Mouse (Mus musculus): ENCODE measurements at regions not wholly inside any gene's neighbourhood (a gene's known extent, or its start where the extent isn't known, plus 50 kb on each side); places are given as distances from the start of the nearest gene placed in this dataset.

DNA sequence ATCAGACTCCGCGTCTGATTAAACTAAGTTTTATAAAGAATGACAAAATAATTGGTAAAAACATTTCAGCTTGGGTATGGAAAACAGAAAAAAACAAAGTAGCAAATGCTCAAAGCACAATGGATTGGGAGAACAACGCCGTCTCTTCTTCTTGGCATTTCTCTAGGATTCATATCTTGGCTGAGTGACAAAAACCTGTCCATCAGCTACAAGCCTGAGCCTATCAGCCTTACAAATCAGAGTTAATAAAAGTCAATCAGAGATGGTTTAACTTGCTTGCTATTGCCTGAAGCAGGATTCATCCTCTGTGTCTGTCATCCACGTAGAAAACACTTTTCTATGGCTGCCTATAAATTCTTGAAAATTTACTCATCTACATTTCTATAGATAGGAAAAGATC, 206.2 kb upstream of the BC052040 start:
- Histone ChIP-seq H3K36me3 (ENCODE audit: control insufficient read depth, insufficient read depth, low read length) (no peaks in the 10 kb centered on the region), H3K4me1 (ENCODE audit: control insufficient read depth, insufficient read depth, low read length) (no peaks in the 10 kb centered on the region), H3K27ac (ENCODE audit: control insufficient read depth, insufficient read depth, low read depth, low read length) (no peak overlapping the region), H3K4me3 (ENCODE audit: control insufficient read depth, low read depth, low read length) (no peak overlapping the region), H3K27me3 (ENCODE audit: control insufficient read depth, insufficient read depth, low read length) (no peaks in the 10 kb centered on the region)
- TF ChIP-seq CTCF (IDR thresholded peaks at IDR 0.05; ENCODE audit: control insufficient read depth, insufficient read depth, insufficient replicate concordance, low read depth, low read length) (no peak), POLR2A (IDR thresholded peaks at IDR 0.05; ENCODE audit: control insufficient read depth, low read depth, low read length) (no peak)

DNA sequence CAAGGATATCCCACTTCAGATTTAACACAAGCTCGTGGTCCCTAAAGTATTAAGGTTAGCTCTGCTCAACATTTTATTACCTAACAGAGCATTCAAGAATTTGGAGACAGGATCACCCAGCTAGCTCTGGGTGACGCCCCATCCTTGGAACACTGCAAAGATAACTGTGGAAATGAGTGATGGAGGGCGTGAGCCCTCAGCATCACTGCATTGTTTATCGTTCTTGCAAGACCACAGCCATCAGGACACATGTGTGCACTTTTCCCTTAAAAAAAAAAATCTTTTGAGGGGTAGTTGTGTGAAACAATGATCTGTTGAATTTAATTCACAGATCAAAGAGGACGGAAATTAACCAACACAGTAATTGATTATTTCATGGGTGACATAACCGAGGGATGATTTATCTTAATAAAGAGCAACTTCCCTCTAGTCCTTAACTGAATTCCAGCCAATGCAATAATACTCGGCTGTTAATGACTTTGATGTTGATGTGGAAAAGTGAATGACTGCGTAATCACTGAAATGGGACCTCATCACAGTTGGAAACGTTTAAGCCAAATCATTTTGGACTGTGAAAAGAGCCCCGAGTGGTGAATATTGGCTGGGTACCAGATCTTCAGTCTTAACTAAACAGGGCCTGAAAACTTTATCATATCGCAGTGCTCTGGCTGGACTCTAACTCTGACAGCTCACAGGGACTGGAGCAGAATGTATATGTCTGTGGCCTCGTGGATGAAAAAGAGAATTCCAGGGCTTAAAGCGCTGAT, 196.9 kb upstream of the BC052040 start:
- Histone ChIP-seq H3K27me3 (ENCODE audit: control insufficient read depth, insufficient read depth, low read length) (no peaks in the 10 kb centered on the region), H3K4me1 (ENCODE audit: control insufficient read depth, insufficient read depth, low read length) (no peaks in the 10 kb centered on the region), H3K36me3 (ENCODE audit: control insufficient read depth, insufficient read depth, low read length) (no peaks in the 10 kb centered on the region), H3K27ac (ENCODE audit: control insufficient read depth, insufficient read depth, low read depth, low read length) (no peak overlapping the region), H3K4me3 (ENCODE audit: control insufficient read depth, low read depth, low read length) (no peak overlapping the region)
- TF ChIP-seq CTCF (IDR thresholded peaks at IDR 0.05; ENCODE audit: control insufficient read depth, insufficient read depth, insufficient replicate concordance, low read depth, low read length) = no peak
- TF ChIP-seq POLR2A (IDR thresholded peaks at IDR 0.05; ENCODE audit: control insufficient read depth, low read depth, low read length) = no peak

DNA sequence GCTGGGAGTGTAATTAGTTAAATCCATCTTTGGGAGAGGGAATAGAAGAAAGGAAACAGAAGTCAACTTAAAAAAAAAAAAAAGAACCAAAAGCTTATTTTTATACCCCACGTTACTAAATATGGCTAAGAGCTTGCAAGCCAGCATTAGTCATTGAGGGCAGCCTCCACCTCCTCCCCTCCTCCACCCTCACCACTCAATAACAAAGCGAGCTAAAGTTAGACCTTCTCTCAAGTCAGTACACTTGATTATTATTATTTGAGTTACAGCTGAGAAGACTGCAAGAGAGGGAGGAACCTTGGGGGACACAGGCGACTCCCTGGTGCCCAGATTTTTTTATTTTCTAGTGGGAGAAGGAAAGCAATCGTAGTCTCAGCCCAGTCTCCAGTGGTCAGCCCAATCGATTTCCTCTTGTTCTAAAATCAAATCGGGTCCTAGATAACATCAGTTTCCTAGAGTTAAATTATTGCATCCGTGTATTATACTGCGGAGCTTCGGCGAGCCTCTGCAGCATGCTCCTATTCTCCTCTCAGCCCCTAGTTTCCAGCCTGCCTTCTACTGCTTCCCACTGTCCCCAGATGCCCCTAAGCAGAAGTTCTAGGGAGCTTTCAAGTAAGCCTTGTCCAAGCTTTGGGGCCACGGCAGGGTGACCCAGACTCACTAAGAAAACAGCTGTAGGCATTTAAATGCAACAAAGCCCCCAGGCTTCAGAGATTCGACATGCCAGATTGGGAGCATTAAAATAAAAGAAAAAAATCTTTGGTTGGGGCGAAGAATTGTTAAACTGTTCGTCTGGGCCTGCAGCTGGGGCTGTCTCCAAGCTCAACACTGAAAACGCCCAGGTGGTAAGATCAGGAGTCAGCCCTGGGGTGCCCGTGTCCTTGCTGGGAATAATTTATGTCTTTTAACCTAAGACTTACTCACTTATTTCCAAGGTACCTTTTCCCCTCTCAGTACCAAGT, 196.0 kb upstream of the BC052040 start:
- TF ChIP-seq CTCF (IDR thresholded peaks at IDR 0.05; ENCODE audit: control insufficient read depth, insufficient read depth, insufficient replicate concordance, low read depth, low read length) (no peak), POLR2A (IDR thresholded peaks at IDR 0.05; ENCODE audit: control insufficient read depth, low read depth, low read length) (no peak)
- Histone ChIP-seq H3K4me3 (ENCODE audit: control insufficient read depth, low read depth, low read length) (no peak overlapping the region), H3K4me1 (ENCODE audit: control insufficient read depth, insufficient read depth, low read length) (no peaks in the 10 kb centered on the region), H3K27me3 (ENCODE audit: control insufficient read depth, insufficient read depth, low read length) (no peaks in the 10 kb centered on the region), H3K27ac (ENCODE audit: control insufficient read depth, insufficient read depth, low read depth, low read length) (no peak overlapping the region), H3K36me3 (ENCODE audit: control insufficient read depth, insufficient read depth, low read length) (no peaks in the 10 kb centered on the region)

DNA sequence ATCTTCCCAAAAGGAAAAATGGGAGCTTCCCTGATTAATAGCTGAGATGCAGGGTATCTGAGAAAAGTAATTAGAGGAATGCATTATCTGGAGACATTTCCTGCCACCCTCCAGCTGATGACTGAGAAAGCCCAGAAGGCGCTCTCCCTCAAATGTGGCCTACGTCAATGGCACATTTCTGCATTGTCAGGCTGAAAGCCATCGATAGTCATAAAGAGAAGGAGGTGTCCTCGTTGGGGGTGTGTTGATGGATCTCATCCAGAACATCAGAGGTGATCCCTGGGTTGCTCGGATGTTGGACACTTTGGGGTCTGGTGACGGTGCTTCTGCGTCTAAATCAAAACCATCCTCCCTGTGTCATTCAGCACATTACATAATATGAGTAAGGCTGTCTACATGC, 189.9 kb upstream of the BC052040 start:
- no peaks in the 10 kb centered on the region for H3K4me1 ChIP-seq (ENCODE audit: control insufficient read depth, insufficient read depth, low read length)
- TF ChIP-seq CTCF (IDR thresholded peaks at IDR 0.05; ENCODE audit: control insufficient read depth, insufficient read depth, insufficient replicate concordance, low read depth, low read length) = no peak
- no peak for TF ChIP-seq POLR2A (IDR thresholded peaks at IDR 0.05; ENCODE audit: control insufficient read depth, low read depth, low read length)

DNA sequence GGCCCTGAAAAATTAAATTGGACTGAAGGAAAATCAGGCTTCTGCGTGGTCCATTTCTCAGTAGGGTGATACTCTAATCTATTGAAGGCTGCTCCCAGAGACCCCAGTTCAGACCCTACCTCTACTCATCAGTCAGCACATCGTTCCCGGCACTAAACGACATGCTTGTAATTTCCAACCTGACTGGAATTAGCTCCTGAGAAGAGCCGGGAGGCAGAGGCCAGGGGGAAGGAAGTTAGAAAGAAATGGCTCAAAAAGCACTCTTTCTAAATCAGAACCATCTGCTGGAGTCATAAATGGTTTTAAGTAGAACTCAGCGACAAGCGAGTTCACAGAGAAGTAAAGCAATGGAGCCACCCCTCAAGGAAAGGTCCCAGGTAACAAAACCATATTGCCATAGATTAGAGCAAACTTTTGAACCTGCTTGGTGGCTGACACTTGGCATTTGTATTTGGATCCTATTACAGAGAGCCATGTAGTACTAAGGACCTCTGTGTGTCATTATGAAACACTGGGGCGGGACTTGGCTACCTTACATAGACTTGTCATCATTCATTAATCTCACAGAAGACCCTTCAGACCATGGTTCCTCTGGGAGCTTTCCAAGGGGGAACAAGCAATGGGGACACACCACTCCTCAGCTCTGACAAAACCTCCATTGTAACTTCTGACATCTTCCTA, 189.3 kb upstream of the BC052040 start:
- Histone ChIP-seq H3K27ac (ENCODE audit: control insufficient read depth, insufficient read depth, low read depth, low read length) (no peak overlapping the region), H3K4me1 (ENCODE audit: control insufficient read depth, insufficient read depth, low read length) (no peaks in the 10 kb centered on the region), H3K27me3 (ENCODE audit: control insufficient read depth, insufficient read depth, low read length) (no peaks in the 10 kb centered on the region), H3K36me3 (ENCODE audit: control insufficient read depth, insufficient read depth, low read length) (no peaks in the 10 kb centered on the region), H3K4me3 (ENCODE audit: control insufficient read depth, low read depth, low read length) (no peak overlapping the region)
- TF ChIP-seq POLR2A (IDR thresholded peaks at IDR 0.05; ENCODE audit: control insufficient read depth, low read depth, low read length) (no peak), CTCF (IDR thresholded peaks at IDR 0.05; ENCODE audit: control insufficient read depth, insufficient read depth, insufficient replicate concordance, low read depth, low read length) (no peak)

More for the DNA sequence above, 189.9 kb upstream of the BC052040 start:
- Histone ChIP-seq H3K36me3 (ENCODE audit: control insufficient read depth, insufficient read depth, low read length) (no peaks in the 10 kb centered on the region), H3K4me3 (ENCODE audit: control insufficient read depth, low read depth, low read length) (no peak overlapping the region), H3K27ac (ENCODE audit: control insufficient read depth, insufficient read depth, low read depth, low read length) (no peak overlapping the region), H3K27me3 (ENCODE audit: control insufficient read depth, insufficient read depth, low read length) (no peaks in the 10 kb centered on the region)

DNA sequence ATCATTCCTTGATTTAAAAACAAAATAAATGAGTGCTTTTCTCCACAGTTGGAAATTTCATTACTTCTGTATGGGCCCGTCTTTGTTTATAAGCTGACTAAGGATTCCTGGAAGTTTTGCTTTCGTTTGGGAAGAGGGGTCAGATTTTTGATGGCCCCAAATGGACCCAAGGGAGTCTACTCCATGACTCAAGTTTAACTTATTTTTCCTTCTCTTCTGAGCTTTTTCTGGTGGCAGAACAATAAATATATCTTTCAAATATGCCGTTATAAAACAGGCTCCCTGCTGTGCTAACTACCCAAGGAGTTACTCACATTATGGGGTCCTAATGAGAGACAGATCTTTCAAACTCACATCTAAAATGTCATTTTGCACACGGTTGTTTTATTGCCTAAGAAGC, 187.4 kb upstream of the BC052040 start:
- TF ChIP-seq POLR2A (IDR thresholded peaks at IDR 0.05; ENCODE audit: control insufficient read depth, low read depth, low read length) (no peak), CTCF (IDR thresholded peaks at IDR 0.05; ENCODE audit: control insufficient read depth, insufficient read depth, insufficient replicate concordance, low read depth, low read length) (no peak)
- no peaks in the 10 kb centered on the region for H3K36me3 ChIP-seq (ENCODE audit: control insufficient read depth, insufficient read depth, low read length)
- H3K4me3 ChIP-seq (ENCODE audit: control insufficient read depth, low read depth, low read length) = no peak overlapping the region
- H3K27ac ChIP-seq (ENCODE audit: control insufficient read depth, insufficient read depth, low read depth, low read length) = no peak overlapping the region
- no peaks in the 10 kb centered on the region for H3K4me1 ChIP-seq (ENCODE audit: control insufficient read depth, insufficient read depth, low read length)
- H3K27me3 ChIP-seq (ENCODE audit: control insufficient read depth, insufficient read depth, low read length) = no peaks in the 10 kb centered on the region

DNA sequence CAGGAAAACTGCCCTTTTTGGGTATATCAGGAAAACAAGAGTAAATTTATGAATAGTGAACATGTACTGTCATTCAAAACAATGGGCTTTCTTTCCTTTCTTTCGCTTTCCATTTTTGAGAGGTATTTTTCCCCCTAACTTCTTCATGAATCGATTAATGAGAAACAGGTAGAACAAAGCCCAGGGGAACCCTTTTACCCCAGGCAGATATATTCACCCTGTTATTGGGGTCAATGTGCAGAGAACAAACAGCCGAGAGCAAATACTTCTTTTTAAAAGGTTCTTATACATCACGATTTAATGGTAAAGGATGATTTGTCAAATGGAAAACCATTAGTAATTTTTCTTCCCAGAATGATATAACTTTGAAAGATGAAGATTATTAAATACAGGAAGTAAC, 183.0 kb upstream of the BC052040 start:
- Histone ChIP-seq H3K27me3 (ENCODE audit: control insufficient read depth, insufficient read depth, low read length) (no peaks in the 10 kb centered on the region), H3K4me1 (ENCODE audit: control insufficient read depth, insufficient read depth, low read length) (peaks cover 2% of the 10 kb centered on the region; the same call in 1 of the 2 replicates), H3K27ac (ENCODE audit: control insufficient read depth, insufficient read depth, low read depth, low read length) (no peak overlapping the region), H3K36me3 (ENCODE audit: control insufficient read depth, insufficient read depth, low read length) (no peaks in the 10 kb centered on the region), H3K4me3 (ENCODE audit: control insufficient read depth, low read depth, low read length) (no peak overlapping the region)
- TF ChIP-seq POLR2A (IDR thresholded peaks at IDR 0.05; ENCODE audit: control insufficient read depth, low read depth, low read length) = no peak
- no peak for TF ChIP-seq CTCF (IDR thresholded peaks at IDR 0.05; ENCODE audit: control insufficient read depth, insufficient read depth, insufficient replicate concordance, low read depth, low read length)

Data from testis, adult 2 months (tissue).